Mouse (Mus musculus): ENCODE data around the gene Hist1h3c.
"Not testable (repeated sequence)": the region's sequence is repeated elsewhere in the genome, so short reads cannot be mapped to it uniquely, and the experiment has no call there.

The Hist1h3c gene

DNA sequence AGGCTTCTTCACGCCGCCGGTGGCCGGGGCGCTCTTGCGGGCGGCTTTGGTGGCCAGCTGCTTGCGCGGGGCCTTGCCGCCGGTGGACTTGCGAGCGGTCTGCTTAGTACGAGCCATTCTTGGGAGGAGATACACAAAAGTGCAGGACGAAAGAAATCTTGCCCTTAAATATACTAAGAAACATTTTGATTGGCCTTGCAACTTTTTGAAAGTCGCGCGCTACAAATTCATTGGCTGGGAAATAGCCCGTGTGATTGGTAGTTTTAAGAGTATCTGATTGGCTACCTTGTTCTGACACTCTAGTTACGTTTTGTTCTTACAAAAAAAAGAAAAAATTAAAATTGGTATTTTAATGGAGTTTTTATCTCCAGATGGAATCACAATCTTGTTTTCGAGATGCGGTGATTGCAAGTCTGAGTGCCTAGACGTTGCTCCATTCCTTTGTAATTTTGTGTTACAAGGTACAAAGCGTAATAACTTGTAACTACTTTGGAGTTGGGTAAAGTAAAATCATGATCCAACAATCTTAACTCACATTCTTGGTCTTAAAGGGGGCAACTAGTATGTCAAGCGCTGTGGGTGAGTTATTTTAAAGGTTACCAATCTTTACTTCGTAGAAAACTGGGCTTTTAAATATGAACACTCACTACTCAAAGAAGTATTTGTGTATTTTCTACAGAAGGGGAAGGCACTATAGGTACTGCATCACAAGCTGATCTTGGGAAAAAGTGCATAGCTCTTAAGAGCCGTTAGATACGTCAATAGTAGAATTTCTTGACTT is at the start of gene Hist1h3c:
Gene Hist1h3c, minus strand, starts transcription at position 222 of the 781 bp plus-strand sequence.
- peak; percentile 76 to 89 for DNase-seq (ENCODE audit: low spot score in 2 of 2)

DNA sequence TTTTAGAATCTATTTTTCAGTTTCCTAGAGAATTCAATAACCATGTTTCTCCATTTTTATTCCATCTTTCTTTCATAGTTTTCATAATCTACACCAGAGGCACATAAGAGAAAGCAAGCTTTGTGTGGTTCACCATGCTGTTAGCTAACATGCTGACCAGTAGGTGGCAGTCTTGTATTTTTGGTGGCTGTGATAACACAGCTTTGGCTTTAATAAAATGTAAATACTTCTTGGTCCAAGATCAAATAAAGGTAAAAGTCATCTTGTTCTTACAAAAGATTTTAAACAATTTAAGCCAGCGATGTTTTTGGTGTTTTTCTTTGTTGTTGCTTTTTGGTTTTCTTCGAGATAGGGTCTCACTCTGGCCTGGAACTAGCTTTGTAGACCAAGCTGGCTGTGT is 47.1 kb upstream of the Hist1h3c start:
- peak; percentile 30 to 40 for DNase-seq (ENCODE audit: low spot score in 2 of 2)

DNA sequence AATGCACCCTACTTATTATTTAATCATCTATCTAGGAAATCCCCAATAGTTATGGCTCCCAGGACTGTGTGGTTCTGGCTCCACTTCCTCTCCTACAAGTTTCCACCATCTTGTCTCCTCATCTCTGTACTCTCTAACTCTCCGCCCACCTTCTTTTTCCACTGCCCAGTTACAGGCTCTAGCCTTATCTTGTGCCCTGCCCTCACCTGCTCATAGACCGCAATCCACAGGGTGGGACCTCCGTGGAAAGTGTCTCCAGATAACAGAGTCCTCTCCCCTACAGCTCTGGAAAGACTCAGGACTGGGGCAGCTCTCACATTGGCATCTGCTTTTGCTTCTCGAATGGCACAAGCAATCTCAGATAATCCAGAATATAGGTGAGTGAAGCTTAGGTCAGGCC is 33.6 kb upstream of the Hist1h3c start:
- DNase-seq (ENCODE audit: low spot score in 2 of 2), result no peak

DNA sequence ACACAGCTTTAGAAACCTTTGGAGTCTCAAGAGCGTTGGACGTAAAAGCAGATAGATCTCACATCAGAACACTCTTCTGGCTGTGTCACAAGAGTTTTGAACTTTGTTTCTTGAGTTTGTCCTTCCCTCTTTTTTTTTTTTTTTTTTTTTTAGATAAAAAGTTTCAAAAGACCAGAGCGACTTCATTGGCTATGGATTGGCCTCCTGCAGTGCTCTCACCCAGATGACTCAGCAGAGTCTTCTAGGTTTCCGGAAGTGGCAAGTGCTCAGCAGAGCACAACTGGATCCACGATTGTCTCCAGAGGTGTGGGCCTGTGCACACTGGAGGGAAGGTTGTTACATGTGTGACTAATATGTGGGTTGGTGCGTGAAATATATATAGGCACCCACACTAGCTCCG is 32.9 kb upstream of the Hist1h3c start:
- no peak for DNase-seq (ENCODE audit: low spot score in 2 of 2)

DNA sequence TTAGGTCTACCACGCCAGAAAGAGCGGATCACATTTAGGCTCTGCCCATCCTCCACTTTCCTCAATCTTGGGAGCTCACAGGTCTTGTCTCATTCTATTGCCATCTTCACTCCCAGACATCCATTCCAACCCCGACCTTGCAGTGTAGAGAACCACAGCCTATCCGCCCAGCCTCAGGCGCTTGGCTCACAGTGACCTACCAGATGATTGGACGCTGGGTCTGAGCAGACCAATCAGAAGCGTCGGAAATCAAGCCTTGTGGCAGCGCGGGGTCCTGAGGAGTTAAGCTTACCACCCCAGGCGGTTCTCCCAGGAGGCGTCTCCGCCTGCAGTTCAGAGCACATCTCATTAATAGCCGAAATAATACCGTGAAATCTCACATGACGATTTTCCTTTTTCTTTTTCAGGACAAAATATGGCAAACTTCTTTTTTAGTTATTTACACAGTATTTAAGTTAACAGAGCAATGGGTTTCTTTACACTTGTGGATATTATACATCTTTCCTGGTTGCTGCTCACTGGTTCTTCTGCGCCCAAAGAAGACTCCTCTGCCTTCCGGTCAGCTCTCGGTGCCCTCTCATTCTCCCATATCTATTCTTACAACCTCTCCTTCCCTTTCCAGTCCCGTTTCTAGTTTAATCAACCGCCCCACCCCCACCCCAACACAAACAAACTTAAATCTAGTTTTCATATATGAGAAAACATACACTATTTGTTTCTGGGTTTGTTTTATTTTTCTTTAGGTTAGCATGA is 27.3 kb upstream of the Hist1h3c start:
- peak; percentile 16 to 44 for DNase-seq (ENCODE audit: low spot score in 2 of 2)

DNA sequence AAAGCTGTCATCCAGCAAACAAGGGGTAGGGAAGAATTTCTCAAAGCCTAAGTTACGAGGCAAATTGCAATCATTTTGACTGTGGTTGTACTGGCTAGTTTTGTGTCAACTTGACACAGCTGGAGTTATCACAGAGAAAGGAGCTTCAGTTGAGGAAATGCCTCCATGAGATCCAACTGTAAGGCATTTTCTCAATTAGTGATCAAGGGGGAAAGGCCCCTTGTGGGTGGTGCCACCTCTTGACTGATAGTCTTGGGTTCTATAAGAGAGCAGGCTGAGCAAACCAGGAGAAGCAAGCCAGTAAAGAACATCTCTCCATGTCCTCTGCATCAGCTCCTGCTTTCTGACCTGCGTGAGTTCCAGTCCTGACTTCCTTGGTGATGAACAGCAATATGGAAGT is 24.2 kb upstream of the Hist1h3c start, which contains the start of gene Trim38:
Gene Trim38, plus strand, starts transcription at position 301 of the 400 bp plus-strand sequence.
- not testable (repeated sequence) for DNase-seq (ENCODE audit: low spot score in 2 of 2)

DNA sequence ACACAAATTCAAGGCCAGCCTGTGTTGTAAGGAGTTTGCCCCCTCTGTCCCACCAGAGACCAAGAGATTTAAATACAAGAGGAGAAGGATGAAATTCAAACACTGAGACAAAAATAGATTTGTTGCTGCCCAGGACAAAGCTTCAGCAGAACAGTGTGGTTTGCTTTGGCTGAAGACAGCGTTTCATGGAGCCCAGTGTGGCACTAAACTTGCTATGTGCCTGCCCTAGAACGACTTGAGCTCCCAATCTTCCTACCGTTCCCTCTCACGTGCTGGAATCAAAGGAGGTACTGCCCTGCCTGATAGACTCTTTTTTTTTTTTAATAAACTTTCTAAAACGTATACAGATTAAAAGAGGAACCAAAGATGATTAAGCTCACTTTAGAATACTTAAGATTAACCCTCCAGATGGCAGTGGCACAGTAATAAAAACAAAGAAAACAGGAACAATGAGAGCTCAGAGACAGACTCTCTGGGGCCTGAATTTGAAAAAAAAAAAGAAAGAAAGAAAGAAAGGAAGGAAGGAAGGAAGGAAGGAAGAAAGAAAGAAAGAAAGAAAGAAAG is 23.5 kb upstream of the Hist1h3c start:
- no peak for DNase-seq (ENCODE audit: low spot score in 2 of 2)

DNA sequence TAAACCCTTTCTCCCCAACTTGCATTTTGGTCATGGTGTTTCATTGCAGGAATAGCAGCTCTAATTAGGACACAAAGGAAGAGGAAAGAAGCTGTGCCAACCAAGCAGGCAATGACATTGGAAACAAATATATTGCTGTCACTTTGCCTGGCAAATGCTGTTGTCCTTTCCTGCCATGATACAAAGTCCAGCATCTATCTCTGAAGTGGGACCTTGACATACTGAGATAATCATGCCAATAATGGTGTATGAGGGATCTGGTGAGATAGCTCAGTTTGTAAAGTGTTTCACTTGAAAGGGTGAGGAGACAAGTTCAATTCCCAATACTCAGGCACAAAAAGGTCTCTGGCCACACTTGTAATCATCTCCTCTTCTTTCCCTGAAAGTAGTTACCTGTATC is 21.4 kb upstream of the Hist1h3c start:
- no peak for DNase-seq (ENCODE audit: low spot score in 2 of 2)

DNA sequence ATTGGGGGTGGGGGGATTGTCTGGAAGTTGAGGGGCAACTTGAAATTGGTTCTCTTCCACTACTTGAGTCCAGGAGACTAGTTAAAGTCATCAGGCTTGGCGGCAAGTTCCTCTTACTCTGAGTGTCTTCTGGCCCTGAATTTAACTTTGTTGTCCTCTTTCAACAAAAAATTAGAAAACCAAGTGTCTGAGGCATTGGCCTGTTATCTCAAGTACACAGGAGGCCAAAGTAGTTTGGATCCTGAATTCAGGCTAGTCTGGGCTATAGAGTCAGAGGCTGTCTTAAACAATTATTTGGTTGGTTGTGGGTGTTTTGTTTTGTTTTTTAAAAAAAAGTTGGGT is 19.7 kb upstream of the Hist1h3c start:
- no peak for DNase-seq (ENCODE audit: low spot score in 2 of 2)

DNA sequence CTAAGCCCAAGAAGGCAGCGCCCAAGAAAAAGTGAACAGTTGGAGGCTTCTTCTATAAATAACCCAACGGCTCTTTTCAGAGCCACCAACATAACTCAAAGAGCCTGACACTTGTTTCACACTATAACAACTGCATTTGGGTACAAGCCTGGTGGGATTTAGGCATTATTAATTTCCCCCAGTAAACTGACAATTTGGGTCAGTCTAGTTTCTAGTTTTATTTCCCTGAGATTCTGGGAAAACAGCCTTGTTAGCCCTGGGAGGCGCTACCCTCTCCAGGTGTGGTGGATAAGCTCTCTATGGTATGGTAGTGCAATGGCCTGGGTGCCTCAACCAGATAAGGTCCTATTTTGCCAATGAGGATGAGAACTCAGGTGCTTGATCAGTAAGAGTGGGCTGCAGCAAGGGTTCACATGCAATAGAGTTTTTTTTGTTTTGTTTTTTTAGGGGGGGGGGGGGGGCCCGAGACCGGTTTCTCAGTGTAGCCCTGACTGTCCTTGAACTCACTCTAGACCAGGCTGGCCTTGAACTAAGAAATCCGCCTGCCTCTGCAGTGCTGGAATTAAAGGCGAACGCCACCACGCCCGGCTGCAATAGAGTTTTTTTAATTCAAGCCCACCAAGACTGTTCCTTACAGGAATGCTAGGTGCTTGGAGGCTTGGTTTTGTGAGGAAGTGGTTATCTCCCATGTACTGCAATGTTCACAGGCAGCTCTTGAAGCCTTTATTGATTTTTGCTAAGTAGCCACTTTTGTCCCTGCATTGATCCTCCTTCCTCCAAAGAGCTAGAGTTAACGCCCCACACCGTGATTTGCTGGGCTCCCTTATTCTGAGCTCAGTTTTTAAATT is 19.1 kb upstream of the Hist1h3c start:
- no peak for DNase-seq (ENCODE audit: low spot score in 2 of 2)

DNA sequence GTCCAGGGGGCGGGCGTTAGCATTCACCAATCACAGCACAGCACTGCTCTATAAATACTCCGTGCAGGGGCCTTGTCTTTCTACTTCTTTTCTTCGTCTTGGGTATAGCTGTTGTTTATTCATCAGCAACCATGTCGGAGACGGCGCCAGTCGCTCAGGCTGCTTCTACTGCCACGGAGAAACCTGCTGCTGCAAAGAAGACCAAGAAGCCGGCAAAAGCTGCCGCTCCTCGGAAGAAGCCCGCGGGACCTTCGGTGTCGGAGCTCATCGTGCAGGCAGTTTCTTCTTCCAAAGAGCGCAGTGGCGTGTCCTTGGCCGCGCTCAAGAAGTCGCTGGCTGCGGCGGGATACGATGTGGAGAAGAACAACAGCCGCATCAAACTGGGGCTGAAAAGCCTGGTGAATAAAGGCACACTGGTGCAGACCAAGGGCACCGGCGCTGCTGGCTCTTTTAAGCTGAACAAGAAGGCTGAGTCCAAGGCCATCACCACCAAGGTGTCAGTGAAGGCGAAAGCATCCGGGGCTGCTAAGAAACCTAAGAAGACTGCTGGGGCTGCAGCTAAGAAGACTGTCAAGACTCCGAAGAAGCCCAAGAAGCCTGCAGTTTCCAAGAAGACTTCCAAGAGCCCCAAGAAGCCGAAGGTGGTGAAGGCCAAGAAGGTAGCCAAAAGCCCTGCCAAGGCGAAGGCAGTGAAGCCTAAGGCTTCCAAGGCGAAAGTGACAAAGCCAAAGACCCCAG is 18.4 kb upstream of the Hist1h3c start, which contains the start of gene Hist1h1a:
Gene Hist1h1a, plus strand, starts transcription at position 81 of the 738 bp plus-strand sequence.
- peak; percentile 88 to 90 for DNase-seq (ENCODE audit: low spot score in 2 of 2)

DNA sequence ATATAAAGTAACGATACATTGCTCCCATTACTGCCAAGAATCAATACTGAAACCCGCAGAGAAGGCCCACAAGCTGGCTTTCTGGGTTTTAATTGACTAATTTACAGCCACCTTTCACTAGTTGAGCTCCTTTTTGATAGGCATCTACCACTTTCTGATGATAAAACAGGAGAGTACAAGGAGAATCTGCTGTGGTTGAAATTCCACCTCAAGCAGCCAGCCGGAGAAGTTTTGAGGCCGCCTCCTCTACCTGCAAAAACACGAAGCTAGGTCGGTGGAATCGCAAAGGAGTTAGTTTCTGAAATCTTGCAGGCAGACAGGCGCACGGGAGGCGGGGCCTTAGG is 17.8 kb upstream of the Hist1h3c start:
- no peak for DNase-seq (ENCODE audit: low spot score in 2 of 2)

DNA sequence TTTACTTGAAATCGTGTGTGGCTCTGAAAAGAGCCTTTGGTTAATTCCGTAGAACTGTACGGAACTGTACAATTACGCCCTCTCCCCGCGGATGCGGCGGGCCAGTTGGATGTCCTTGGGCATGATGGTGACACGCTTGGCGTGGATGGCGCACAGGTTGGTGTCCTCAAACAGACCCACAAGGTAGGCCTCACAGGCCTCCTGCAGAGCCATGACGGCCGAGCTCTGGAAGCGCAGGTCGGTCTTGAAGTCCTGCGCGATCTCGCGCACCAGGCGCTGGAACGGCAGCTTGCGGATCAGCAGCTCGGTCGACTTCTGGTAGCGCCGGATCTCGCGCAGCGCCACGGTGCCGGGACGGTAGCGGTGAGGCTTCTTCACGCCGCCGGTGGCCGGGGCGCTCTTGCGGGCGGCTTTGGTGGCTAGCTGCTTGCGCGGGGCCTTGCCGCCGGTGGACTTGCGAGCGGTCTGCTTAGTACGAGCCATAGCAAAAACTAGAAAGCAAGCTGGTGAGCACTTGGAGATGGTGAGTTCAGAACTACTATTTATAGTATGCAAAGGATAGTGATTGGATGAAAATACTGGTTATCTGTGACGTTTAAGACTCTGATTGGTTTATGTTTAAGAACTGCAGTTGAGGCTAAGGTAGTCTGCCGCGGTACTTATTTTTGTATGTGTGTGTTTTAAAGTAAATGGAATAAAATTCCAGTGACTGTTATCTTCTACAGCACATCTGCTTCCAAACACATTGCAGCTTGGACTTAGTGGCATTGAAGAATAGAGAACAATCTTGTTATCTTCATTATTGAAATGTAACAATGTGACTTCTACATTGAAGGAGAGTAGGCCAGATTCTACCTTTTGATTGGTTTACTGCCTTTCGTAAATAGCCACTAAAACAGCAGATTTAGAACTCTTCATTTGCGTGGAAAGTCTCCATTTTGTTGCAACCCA is 16.7 kb upstream of the Hist1h3c start, which contains the start of gene Hist1h3a:
Gene Hist1h3a, minus strand, starts transcription at position 516 of the 951 bp plus-strand sequence.
- peak; percentile 72 to 83 for DNase-seq (ENCODE audit: low spot score in 2 of 2)

DNA sequence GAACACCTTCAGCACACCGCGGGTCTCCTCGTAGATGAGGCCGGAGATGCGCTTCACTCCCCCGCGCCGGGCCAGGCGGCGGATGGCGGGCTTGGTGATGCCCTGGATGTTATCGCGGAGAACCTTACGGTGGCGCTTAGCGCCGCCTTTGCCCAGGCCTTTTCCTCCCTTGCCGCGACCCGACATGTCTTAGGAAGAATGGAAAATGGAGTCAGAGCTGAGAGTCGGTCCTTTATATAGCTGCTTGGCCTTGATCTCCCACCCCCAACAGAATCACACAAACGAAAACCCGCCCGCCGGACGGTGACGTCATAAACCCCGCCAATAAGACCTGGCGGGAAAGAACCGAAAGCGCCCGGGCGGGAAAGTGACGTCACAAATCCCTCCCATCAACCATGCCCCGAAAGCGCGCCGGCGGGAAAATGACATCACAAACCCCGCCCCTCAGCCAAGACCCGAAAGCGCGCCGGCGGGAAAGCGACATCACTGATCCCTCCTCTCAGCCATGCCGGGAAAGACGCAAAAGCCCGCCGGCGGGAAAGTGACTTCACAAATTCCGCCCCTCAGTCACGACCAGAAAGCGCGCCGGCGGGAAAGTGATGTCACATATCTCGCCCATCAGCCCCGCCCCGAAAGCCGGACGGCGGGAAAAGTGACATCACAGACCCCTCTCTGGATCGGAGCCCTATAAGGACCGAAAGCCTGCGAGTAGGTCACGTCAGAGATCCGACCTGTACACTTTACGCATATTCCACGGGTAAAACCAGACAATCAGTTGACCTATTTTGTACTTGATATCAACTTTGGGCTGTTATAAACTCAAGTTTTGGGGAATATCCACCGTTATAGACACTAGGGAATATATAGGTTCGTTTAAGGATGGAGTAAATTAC is 15.8 kb upstream of the Hist1h3c start, which contains the start of gene Hist1h4a:
Gene Hist1h4a, minus strand, starts transcription at position 259 of the 893 bp plus-strand sequence.
- DNase-seq (ENCODE audit: low spot score in 2 of 2), result peak; percentile 96 to 97

DNA sequence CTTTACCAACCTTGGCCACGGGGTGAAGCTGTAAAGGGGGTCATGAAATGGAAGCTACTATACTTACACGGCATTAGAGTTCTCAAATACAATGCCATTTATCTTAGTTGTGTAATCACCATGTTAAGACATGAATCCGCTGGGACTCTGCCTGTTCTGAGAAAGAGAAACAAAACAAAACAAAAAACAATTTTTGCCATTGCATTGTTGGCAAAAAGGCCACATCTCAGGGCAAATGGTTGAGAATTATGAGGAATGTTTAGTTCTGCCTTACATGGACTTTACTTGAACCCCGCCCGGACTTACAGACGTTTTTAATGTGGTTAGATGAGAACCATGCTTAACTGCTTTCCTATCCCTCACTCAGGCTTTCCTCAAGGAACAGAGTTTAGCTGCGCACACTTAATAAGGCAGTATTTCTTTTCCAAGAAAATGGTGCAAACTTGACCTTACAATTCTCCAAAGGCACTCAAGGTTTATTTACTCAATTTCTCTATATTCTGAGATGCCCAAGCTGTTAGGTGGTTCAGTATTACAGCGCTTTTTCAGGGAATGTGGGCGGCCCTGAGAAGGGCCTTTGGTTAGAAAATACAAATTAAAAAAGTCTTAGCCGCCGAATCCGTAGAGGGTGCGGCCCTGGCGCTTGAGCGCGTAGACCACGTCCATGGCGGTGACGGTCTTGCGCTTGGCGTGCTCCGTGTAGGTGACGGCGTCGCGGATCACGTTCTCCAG is 15.0 kb upstream of the Hist1h3c start:
- DNase-seq (ENCODE audit: low spot score in 2 of 2), result no peak

DNA sequence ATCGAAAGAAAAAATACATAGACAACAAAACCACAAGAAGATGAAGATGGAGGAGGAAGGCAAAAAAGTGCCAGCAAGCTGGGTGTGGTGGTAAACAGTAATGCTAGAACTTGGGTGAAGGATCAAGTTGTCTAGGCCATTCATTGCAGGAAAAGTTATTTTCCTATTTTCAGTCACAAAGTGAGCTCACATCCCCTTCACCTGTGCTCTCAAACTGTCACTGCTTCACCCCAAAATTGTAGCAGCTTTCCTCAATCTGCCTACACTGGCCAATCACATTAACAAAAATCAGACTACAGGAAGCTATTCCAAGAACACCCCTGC is 14.5 kb upstream of the Hist1h3c start:
- DNase-seq (ENCODE audit: low spot score in 2 of 2), result no peak

DNA sequence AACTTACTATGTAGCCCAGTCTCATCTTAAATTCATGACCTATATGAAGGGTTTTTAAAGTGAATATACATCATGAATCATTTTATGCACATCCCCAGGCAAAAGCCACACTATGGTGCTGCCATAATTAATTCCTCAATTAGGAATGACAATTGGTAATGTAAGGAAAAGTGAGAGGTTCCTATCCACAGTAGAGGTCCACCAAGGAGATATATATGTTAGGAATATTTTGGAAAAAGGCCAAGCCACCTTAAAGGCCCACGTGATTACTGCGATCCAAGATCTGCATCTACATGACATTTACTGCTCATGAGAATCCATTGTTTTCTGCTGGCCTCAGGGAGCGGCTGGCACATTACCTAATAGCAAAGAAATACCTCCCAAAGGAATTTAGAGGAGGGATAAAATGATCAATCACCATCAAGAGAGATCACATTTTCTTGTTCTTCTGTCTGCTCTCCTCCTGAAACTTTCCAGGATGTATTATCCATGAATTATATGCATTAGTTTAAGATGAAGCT is 13.9 kb upstream of the Hist1h3c start:
- no peak for DNase-seq (ENCODE audit: low spot score in 2 of 2)

DNA sequence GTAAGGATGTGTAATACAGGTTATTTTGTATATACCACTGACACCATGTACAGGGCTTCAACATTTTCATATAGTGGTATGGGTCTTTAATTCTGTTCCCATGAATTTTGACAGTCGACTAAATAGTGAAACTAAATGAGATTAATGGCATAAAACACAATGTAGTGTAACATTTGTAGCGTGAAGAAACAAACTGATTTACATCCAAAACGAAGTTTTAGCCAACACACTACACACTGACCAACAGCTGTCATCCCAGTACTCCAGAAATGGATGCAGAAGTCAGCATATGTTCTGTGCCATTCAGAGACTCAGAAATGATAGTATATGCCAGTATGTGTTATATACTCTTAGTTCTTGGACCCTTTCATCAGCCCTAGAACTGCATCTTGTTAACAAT is 12.5 kb upstream of the Hist1h3c start:
- no peak for DNase-seq (ENCODE audit: low spot score in 2 of 2)
